Mouse (Mus musculus): ENCODE results near the gene Srgap2. TPM values are rescaled to one million over a fixed set of nuclear protein-coding genes. Genes with fewer than 3 reads are reported as not detected.

Srgap2 gene
- polyA plus RNA-seq, 1 experiment from 2014 or later: 18.7 TPM

- Histone ChIP-seq H3K4me3 (no peak overlapping the region), H3K36me3 (peaks cover 3% of the 10 kb centered on the region; the same call in 1 of the 2 replicates), H3K27ac (no peak overlapping the region; the same call in 1 of the 2 replicates), H3K27me3 (ENCODE audit: insufficient read depth, poor library complexity, severe bottlenecking) (no peaks in the 10 kb centered on the region), H3K9me3 (no peaks in the 10 kb centered on the region), H3K4me1 (peaks cover 21% of the 10 kb centered on the region)
- 67% methylated on average over 3 of the region's 3 CpGs for WGBS
- DNase-seq (ENCODE audit: low spot score): peak; percentile 87
Measured at GRCm38 (mm10) chr1:131447333-131447732, 79.8 kb downstream of the Srgap2 start.

- Histone ChIP-seq H3K27ac (no peak overlapping the region), H3K27me3 (ENCODE audit: insufficient read depth, poor library complexity, severe bottlenecking) (no peaks in the 10 kb centered on the region), H3K9me3 (no peaks in the 10 kb centered on the region), H3K36me3 (no peaks in the 10 kb centered on the region), H3K4me3 (no peak overlapping the region), H3K4me1 (peaks cover 21% of the 10 kb centered on the region)
- 93% methylated on average over 4 of the region's 4 CpGs for WGBS
- DNase-seq (ENCODE audit: low spot score): no peak
Measured at GRCm38 (mm10) chr1:131446577-131446976, 80.6 kb downstream of the Srgap2 start.

- H3K36me3 ChIP-seq: peaks cover 5% of the 10 kb centered on the region; the same call in 1 of the 2 replicates
- no peaks in the 10 kb centered on the region for H3K27me3 ChIP-seq (ENCODE audit: insufficient read depth, poor library complexity, severe bottlenecking)
- peaks cover 7% of the 10 kb centered on the region for H3K4me1 ChIP-seq
- no peak overlapping the region for H3K27ac ChIP-seq
- WGBS: 87% methylated on average over 11 of the region's 11 CpGs
- H3K9me3 ChIP-seq: no peaks in the 10 kb centered on the region
- no peak overlapping the region for H3K4me3 ChIP-seq
- DNase-seq (ENCODE audit: low spot score): no peak
Measured at GRCm38 (mm10) chr1:131438556-131438955, 88.6 kb downstream of the Srgap2 start.

GRCm38 (mm10) chr1:131437975-131438374, 89.2 kb downstream of the Srgap2 start:
- Histone ChIP-seq H3K4me1 (peaks cover 10% of the 10 kb centered on the region; the same call in 1 of the 2 replicates), H3K27me3 (ENCODE audit: insufficient read depth, poor library complexity, severe bottlenecking) (no peaks in the 10 kb centered on the region), H3K27ac (no peak overlapping the region), H3K4me3 (no peak overlapping the region), H3K36me3 (peaks cover 5% of the 10 kb centered on the region; the same call in 1 of the 2 replicates), H3K9me3 (no peaks in the 10 kb centered on the region)
- no peak for DNase-seq (ENCODE audit: low spot score)

- peaks cover 5% of the 10 kb centered on the region; the same call in 1 of the 2 replicates for H3K36me3 ChIP-seq
- no peak overlapping the region for H3K27ac ChIP-seq
- H3K27me3 ChIP-seq (ENCODE audit: insufficient read depth, poor library complexity, severe bottlenecking): no peaks in the 10 kb centered on the region
- H3K4me3 ChIP-seq: no peak overlapping the region
- no peak for DNase-seq (ENCODE audit: low spot score)
- WGBS: 77% methylated on average over 7 of the region's 7 CpGs
- no peaks in the 10 kb centered on the region for H3K9me3 ChIP-seq
- H3K4me1 ChIP-seq: peaks cover 20% of the 10 kb centered on the region
Measured at GRCm38 (mm10) chr1:131436609-131437008, 90.5 kb downstream of the Srgap2 start.

GRCm38 (mm10) chr1:131431456-131432246, 95.5 kb downstream of the Srgap2 start:
- peak; percentile 86 for DNase-seq (ENCODE audit: low spot score)
- Histone ChIP-seq H3K27ac (peak overlapping the region; percentile 73; the same call in 1 of the 2 replicates), H3K36me3 (peaks cover 5% of the 10 kb centered on the region; the same call in 1 of the 2 replicates), H3K4me3 (peak overlapping the region; percentile 29; the same call in 1 of the 2 replicates), H3K9me3 (no peaks in the 10 kb centered on the region), H3K27me3 (ENCODE audit: insufficient read depth, poor library complexity, severe bottlenecking) (no peaks in the 10 kb centered on the region), H3K4me1 (peaks cover 46% of the 10 kb centered on the region)
- WGBS: 44% methylated on average over 5 of the region's 5 CpGs

GRCm38 (mm10) chr1:131427140-131427821, 99.9 kb downstream of the Srgap2 start:
- DNase-seq (ENCODE audit: low spot score): no peak
- Histone ChIP-seq H3K9me3 (no peaks in the 10 kb centered on the region), H3K4me1 (peaks cover 38% of the 10 kb centered on the region), H3K27me3 (ENCODE audit: insufficient read depth, poor library complexity, severe bottlenecking) (no peaks in the 10 kb centered on the region), H3K36me3 (no peaks in the 10 kb centered on the region), H3K27ac (0 out of 2 replicates have a peak overlapping the region, but pooled peaks have one; percentile 1), H3K4me3 (no peak overlapping the region)
- WGBS: 33% methylated on average over 5 of the region's 5 CpGs

GRCm38 (mm10) chr1:131423061-131423460, 104.1 kb downstream of the Srgap2 start:
- H3K4me1 ChIP-seq: peaks cover 49% of the 10 kb centered on the region
- 69% methylated on average over 3 of the region's 3 CpGs for WGBS

GRCm38 (mm10) chr1:131421113-131421512, 106.0 kb downstream of the Srgap2 start:
- H3K4me3 ChIP-seq: no peak overlapping the region
- DNase-seq (ENCODE audit: low spot score): no peak
- peak overlapping the region; percentile 70; the same call in 1 of the 2 replicates for H3K27ac ChIP-seq
- H3K9me3 ChIP-seq: no peaks in the 10 kb centered on the region
- H3K36me3 ChIP-seq: no peaks in the 10 kb centered on the region
- no peaks in the 10 kb centered on the region for H3K27me3 ChIP-seq (ENCODE audit: insufficient read depth, poor library complexity, severe bottlenecking)
- peaks cover 58% of the 10 kb centered on the region for H3K4me1 ChIP-seq

More at GRCm38 (mm10) chr1:131423061-131423460, 104.1 kb downstream of the Srgap2 start:
- Histone ChIP-seq H3K27me3 (ENCODE audit: insufficient read depth, poor library complexity, severe bottlenecking) (no peaks in the 10 kb centered on the region), H3K36me3 (no peaks in the 10 kb centered on the region), H3K4me3 (no peak overlapping the region), H3K9me3 (no peaks in the 10 kb centered on the region), H3K27ac (no peak overlapping the region)
- no peak for DNase-seq (ENCODE audit: low spot score)

GRCm38 (mm10) chr1:131420660-131421059, 106.5 kb downstream of the Srgap2 start:
- DNase-seq (ENCODE audit: low spot score): no peak
- H3K4me1 ChIP-seq: peaks cover 58% of the 10 kb centered on the region
- peak overlapping the region; percentile 70; the same call in 1 of the 2 replicates for H3K27ac ChIP-seq
- H3K36me3 ChIP-seq: no peaks in the 10 kb centered on the region
- H3K4me3 ChIP-seq: no peak overlapping the region
- H3K27me3 ChIP-seq (ENCODE audit: insufficient read depth, poor library complexity, severe bottlenecking): no peaks in the 10 kb centered on the region
- no peaks in the 10 kb centered on the region for H3K9me3 ChIP-seq
- 28% methylated on average over 4 of the region's 4 CpGs for WGBS

GRCm38 (mm10) chr1:131419307-131419706, 107.8 kb downstream of the Srgap2 start:
- H3K27ac ChIP-seq: peak overlapping the region; percentile 29
- no peaks in the 10 kb centered on the region for H3K9me3 ChIP-seq
- no peak for DNase-seq (ENCODE audit: low spot score)
- WGBS: 6% methylated on average over 3 of the region's 3 CpGs
- no peaks in the 10 kb centered on the region for H3K27me3 ChIP-seq (ENCODE audit: insufficient read depth, poor library complexity, severe bottlenecking)
- no peak overlapping the region for H3K4me3 ChIP-seq
- peaks cover 58% of the 10 kb centered on the region for H3K4me1 ChIP-seq
- H3K36me3 ChIP-seq: no peaks in the 10 kb centered on the region

- Histone ChIP-seq H3K4me1 (peaks cover 58% of the 10 kb centered on the region), H3K27ac (peak overlapping the region; percentile 57; the same call in 1 of the 2 replicates), H3K4me3 (no peak overlapping the region), H3K27me3 (ENCODE audit: insufficient read depth, poor library complexity, severe bottlenecking) (no peaks in the 10 kb centered on the region), H3K36me3 (no peaks in the 10 kb centered on the region), H3K9me3 (no peaks in the 10 kb centered on the region)
- 38% methylated on average over 5 of the region's 5 CpGs for WGBS
- DNase-seq (ENCODE audit: low spot score): no peak
Measured at GRCm38 (mm10) chr1:131417821-131418660, 109.1 kb downstream of the Srgap2 start.

All from heart, embryonic 10.5 days (tissue).